Mouse (Mus musculus) midbrain, postnatal 0 days (tissue): Measurements from ENCODE around the gene Raver2. TPM values are rescaled to one million over a fixed set of nuclear protein-coding genes. Genes with fewer than 3 reads are reported as not detected.

Experiments used
- ATAC-seq: fragments of 200-750 bp; cut with Nextera tagmentation; 2 replicates; pipeline ENCODE4 v1.8.0; 2017; ENCODE audit warnings: moderate number of reproducible peaks, mild to moderate bottlenecking, moderate TSS enrichment, moderate library complexity; ENCODE audit not compliant: low FRiP score
- DNase-seq: peaks from one replicate; pipeline ENCODE4 v3.0.0-alpha.2; 2015; ENCODE audit warnings: low spot score
- H3K27ac ChIP-seq: fragments of 300-500 bp; sonication (generic); 2 replicates; pipeline ENCODE4 v1.5.1; 2014; ENCODE audit warnings: low read depth, mild to moderate bottlenecking, low read length, mixed read lengths
- H3K27me3 ChIP-seq: fragments of 300-500 bp; sonication (generic); 2 replicates; pipeline ENCODE4 v1.6.1; 2014; ENCODE audit warnings: low read length, control low read depth, mixed read lengths; ENCODE audit not compliant: insufficient read depth
- H3K36me3 ChIP-seq: fragments of 300-500 bp; sonication (generic); 2 replicates; pipeline ENCODE4 v1.6.1; 2014; ENCODE audit warnings: low read length, control low read depth, mixed read lengths; ENCODE audit not compliant: insufficient read depth
- H3K4me1 ChIP-seq: fragments of 300-500 bp; sonication (generic); 2 replicates; pipeline ENCODE4 v1.6.1; 2014; ENCODE audit warnings: mild to moderate bottlenecking, control low read depth, antibody characterized with exemption, low read length, mixed read lengths; ENCODE audit not compliant: insufficient read depth
- H3K4me2 ChIP-seq: fragments of 300-500 bp; sonication (generic); 2 replicates; pipeline ENCODE4 v1.6.1; 2014; ENCODE audit warnings: low read depth, mild to moderate bottlenecking, low read length, mixed read lengths; ENCODE audit not compliant: poor library complexity, severe bottlenecking
- H3K4me3 ChIP-seq: fragments of 300-500 bp; sonication (generic); 2 replicates; pipeline ENCODE4 v1.5.1; 2014; ENCODE audit warnings: low read depth, mild to moderate bottlenecking, low read length, moderate library complexity
- H3K9ac ChIP-seq: fragments of 300-500 bp; sonication (generic); replicated peaks from 2 replicates; pipeline ENCODE4 v1.6.1; 2014; ENCODE audit warnings: mild to moderate bottlenecking, low read length, moderate library complexity, mixed read lengths; ENCODE audit not compliant: poor library complexity, severe bottlenecking
- H3K9me3 ChIP-seq: fragments of 300-500 bp; sonication (generic); 2 replicates; pipeline ENCODE4 v1.6.1; 2016; ENCODE audit warnings: low read length, control low read depth
- CTCF ChIP-seq: IDR thresholded peaks from 2 replicates; pipeline ENCODE4 v1.5.1; 2016; ENCODE audit warnings: antibody characterized with exemption, mild to moderate bottlenecking
- WGBS: fragments of 180-500 bp; shearing (Covaris S2); extraction: QIAGEN DNeasy Blood & Tissue Kit; methylation state at CpG from one replicate; pipeline ENCODE4 v1.1.7; 2014; 5-methylcytosine and 5-hydroxymethylcytosine counted together
- polyA plus RNA-seq: library from polyadenylated mRNA; unstranded; fragments of >200 nt; fragmentation: Nextera tagmentation; extraction: Ambion mirVana; gene quantifications from 2 replicates; pipeline ENCODE4 v1.2.1, GENCODE M21; 2015
- total RNA-seq: library from RNA; depleted of rRNA; stranded (reverse); fragments of >200 nt; gene quantifications from 2 replicates; pipeline ENCODE4 v1.2.3, GENCODE M21; 2014; rRNA removed

Gene Raver2
- 19.7 and 20.2 TPM in 2 replicates for total RNA-seq
- polyA plus RNA-seq, result 4.8 and 5.5 TPM in 2 replicates

DNA sequence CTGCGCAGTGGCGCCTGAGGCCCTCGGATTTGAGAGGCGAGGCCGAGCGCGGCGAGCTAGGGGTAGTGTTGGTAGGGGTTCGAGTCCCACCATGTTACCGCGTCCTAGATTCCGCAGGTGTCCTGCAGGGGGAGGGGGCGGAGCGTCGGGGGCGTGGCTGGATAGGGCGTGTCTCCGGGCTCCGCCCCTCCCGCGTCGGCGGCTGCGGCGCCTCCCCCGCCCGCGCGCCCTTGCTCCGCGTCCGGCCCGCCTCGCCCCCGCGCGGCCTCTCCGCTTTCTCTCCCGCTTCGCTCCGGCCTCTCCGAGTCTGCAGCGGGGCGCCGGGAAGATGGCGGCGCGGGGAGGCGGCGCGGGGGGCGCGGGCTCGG lies at the start of gene Raver2:
Raver2 (plus strand) TSS at position 198 of the 368 bp plus-strand sequence.
- no peaks in the 10 kb centered on the region for H3K36me3 ChIP-seq
- peak within 1 kb of the TSS; percentile 73 for H3K9ac ChIP-seq
- H3K27ac ChIP-seq, result 0 out of 2 replicates have a peak within 1 kb of the TSS, but pooled peaks have one; percentile 47

DNA sequence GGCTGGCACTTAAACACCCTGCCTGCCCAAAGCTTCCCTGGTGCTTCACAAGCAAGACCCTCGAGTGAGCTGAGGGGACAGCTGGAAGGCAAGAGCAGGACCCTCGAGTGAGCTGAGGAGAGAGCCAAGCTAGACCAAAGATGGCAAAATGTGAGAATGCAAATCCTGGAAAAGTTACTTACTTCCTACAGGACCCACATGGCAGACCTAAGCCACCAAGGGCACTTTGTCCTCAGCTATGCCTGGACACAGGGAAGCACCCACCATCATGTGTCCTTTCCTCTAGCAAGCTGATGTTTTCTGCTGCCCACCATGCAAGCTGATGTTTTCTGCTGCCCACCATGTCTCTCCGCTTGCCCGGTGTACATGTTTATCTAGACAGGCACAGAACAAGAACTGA lies 48.2 kb upstream of the Raver2 start, which contains the start of gene Gm10577:
Gm10577 (minus strand) TSS at position 101 of the 400 bp plus-strand sequence.
- Histone ChIP-seq H3K36me3 (no peaks in the 10 kb centered on the region), H3K4me1 (no peaks in the 10 kb centered on the region), H3K9ac (no peak within 1 kb of the TSS), H3K27ac (no peak within 1 kb of the TSS), H3K4me3 (no peak within 1 kb of the TSS), H3K4me2 (no peak within 1 kb of the TSS), H3K9me3 (0 out of 2 replicates have a peak, but pooled peaks cover 3% of the 10 kb centered on the region), H3K27me3 (no peaks in the 10 kb centered on the region)
- ATAC-seq (no peak), DNase-seq (no peak)
- WGBS, result 80% methylated on average over 4 of the region's 4 CpGs
- TF ChIP-seq CTCF, result no peak

More for the DNA sequence above, at the start of gene Raver2:
- ATAC-seq (peak; percentile 74), DNase-seq (peak; percentile 56)
- Histone ChIP-seq H3K4me3 (peak within 1 kb of the TSS; percentile 82), H3K4me2 (peak within 1 kb of the TSS; percentile 97), H3K27me3 (no peaks in the 10 kb centered on the region), H3K4me1 (no peaks in the 10 kb centered on the region; the same call in 1 of the 2 replicates), H3K9me3 (no peaks in the 10 kb centered on the region)
- peak; percentile 33; the same call in 1 of the 2 replicates for TF ChIP-seq CTCF
- WGBS, result 2% methylated on average over 25 of the region's 54 CpGs

DNA sequence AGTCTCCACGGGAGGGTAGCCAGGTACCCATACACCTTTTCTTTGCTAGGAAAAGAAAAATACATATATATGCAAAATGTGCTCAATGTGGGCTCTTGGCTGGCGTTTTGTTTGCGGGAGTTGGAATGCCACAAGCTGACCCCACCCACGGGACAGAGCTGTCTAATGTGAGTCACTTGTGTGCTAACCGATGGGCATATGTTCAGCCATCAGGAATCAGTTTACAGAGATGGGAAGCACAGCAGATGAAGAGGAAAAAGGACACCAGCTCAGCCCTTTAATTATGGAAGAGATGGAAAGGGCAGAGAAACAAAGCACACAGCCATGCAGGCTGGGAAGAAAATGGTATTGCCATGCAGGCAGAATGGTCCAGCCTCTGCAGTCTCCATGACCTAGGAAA lies 42.2 kb upstream of the Raver2 start:
- ATAC-seq, result no peak
- 72% methylated on average over 5 of the region's 5 CpGs for WGBS
- no peak overlapping the region for H3K27ac ChIP-seq
- 0 out of 2 replicates have a peak, but pooled peaks cover 3% of the 10 kb centered on the region for H3K9me3 ChIP-seq
- H3K4me3 ChIP-seq, result no peak overlapping the region
- H3K4me1 ChIP-seq, result no peaks in the 10 kb centered on the region
- no peak for TF ChIP-seq CTCF
- H3K9ac ChIP-seq, result no peak overlapping the region
- H3K4me2 ChIP-seq, result no peak overlapping the region
- H3K27me3 ChIP-seq, result no peaks in the 10 kb centered on the region
- no peak for DNase-seq
- no peaks in the 10 kb centered on the region for H3K36me3 ChIP-seq

DNA sequence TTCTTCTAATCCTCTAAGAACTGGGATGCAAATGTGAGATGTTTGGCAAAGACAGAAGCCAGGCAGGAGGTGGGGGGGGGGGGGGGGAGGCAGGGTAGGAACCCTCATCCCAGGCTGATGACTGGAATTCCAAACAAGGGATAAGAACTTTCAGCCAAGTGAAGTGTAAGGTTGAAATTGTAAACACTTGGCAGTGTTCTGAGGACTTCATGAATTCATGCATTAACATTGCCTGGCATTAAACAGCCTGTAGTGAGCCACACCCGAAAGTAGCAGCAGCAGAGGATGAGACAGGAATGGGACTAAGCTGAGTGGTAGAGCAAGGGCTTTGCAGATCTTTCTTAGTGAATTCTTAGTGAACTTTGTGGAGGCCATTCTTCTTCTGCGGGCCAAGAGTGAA lies 41.8 kb upstream of the Raver2 start:
- no peak for TF ChIP-seq CTCF
- H3K36me3 ChIP-seq, result no peaks in the 10 kb centered on the region
- no peak overlapping the region for H3K4me2 ChIP-seq
- 0 out of 2 replicates have a peak, but pooled peaks cover 3% of the 10 kb centered on the region for H3K9me3 ChIP-seq
- ATAC-seq, result no peak
- no peak overlapping the region for H3K27ac ChIP-seq
- H3K4me3 ChIP-seq, result no peak overlapping the region
- no peak for DNase-seq
- 67% methylated on average over 2 of the region's 2 CpGs for WGBS
- H3K9ac ChIP-seq, result no peak overlapping the region
- H3K4me1 ChIP-seq, result no peaks in the 10 kb centered on the region
- H3K27me3 ChIP-seq, result no peaks in the 10 kb centered on the region

DNA sequence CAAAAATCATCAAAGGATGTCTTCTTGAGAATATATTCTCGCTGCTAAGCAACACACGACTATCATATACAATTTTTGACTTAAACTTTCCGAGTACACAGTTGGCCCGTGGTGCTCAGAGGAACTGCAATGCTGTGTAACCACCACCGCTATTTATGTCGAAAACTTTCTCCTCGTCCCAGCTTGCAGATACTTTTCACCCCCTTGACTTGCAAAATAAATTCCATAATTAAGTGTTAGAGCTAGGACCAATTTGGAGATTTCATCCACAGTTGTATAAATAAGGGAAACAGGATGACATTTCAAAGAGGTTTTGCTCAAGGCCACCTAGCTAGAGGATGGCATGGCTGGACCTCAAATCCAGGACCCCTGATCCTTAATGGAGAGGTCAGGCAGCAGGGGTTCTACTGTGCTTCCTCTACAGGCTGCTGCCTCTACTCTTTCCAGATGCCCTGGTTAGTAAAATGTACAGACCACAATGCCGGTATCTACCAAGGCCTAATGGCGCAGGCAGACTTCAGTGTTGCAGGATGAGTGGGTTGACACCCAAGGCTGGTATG lies 40.9 kb upstream of the Raver2 start:
- no peaks in the 10 kb centered on the region for H3K27me3 ChIP-seq
- DNase-seq (no peak), ATAC-seq (no peak)
- H3K27ac ChIP-seq, result no peak overlapping the region
- TF ChIP-seq CTCF, result no peak
- no peak overlapping the region for H3K9ac ChIP-seq
- 0 out of 2 replicates have a peak, but pooled peaks cover 3% of the 10 kb centered on the region for H3K9me3 ChIP-seq
- 93% methylated on average over 9 of the region's 9 CpGs for WGBS
- no peak overlapping the region for H3K4me2 ChIP-seq
- H3K4me3 ChIP-seq, result no peak overlapping the region
- H3K36me3 ChIP-seq, result no peaks in the 10 kb centered on the region
- H3K4me1 ChIP-seq, result no peaks in the 10 kb centered on the region

DNA sequence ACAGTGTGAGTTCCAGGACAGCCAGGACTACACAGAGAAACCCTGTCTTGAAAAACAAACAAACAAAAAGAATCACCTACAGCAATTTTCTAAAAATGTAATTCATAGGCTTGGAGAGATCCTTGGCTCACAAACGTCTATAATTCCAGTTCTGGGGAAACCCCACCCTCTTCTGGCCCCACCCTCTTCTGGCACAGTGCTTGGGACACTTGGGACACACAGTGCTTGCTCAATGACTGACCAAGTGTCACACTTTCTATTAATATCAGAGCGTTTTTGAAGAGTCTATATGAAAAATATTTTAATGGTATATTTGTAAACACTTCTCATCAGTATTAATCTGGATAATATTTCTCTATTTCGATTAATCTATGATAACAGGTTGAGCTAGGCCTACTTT lies 35.7 kb upstream of the Raver2 start:
- WGBS, result 72% methylated on average over 3 of the region's 3 CpGs

More for the DNA sequence above, 35.7 kb upstream of the Raver2 start:
- Histone ChIP-seq H3K9me3 (no peaks in the 10 kb centered on the region), H3K9ac (no peak overlapping the region), H3K4me3 (no peak overlapping the region), H3K4me1 (no peaks in the 10 kb centered on the region), H3K27me3 (no peaks in the 10 kb centered on the region), H3K36me3 (no peaks in the 10 kb centered on the region), H3K4me2 (no peak overlapping the region), H3K27ac (no peak overlapping the region)
- DNase-seq (no peak), ATAC-seq (no peak)
- no peak for TF ChIP-seq CTCF
